Mouse (Mus musculus) embryonic facial prominence, embryonic 10.5 days (tissue): ENCODE results near the gene Popdc2. TPM values are rescaled to one million over a fixed set of nuclear protein-coding genes. Genes with fewer than 3 reads are reported as not detected.

Experiments
- DNase-seq: peaks from one replicate; pipeline ENCODE4 v3.0.0-alpha.2; 2017; ENCODE audit warnings: low spot score
- H3K27ac ChIP-seq: fragments of 300-500 bp; sonication (generic); replicated peaks from 2 replicates; pipeline ENCODE4 v1.5.1; 2016; ENCODE audit warnings: mild to moderate bottlenecking
- H3K27me3 ChIP-seq: fragments of 300-500 bp; sonication (generic); replicated peaks from 2 replicates; pipeline ENCODE4 v1.6.1; 2016; ENCODE audit warnings: low read depth, mild to moderate bottlenecking; ENCODE audit not compliant: poor library complexity, severe bottlenecking
- H3K36me3 ChIP-seq: fragments of 300-500 bp; sonication (generic); replicated peaks from 2 replicates; pipeline ENCODE4 v1.6.1; 2016; ENCODE audit warnings: mild to moderate bottlenecking, moderate library complexity
- H3K4me1 ChIP-seq: fragments of 300-500 bp; sonication (generic); 2 replicates; pipeline ENCODE4 v1.6.1; 2016
- H3K4me3 ChIP-seq: fragments of 300-500 bp; sonication (generic); 2 replicates; pipeline ENCODE4 v1.5.1; 2016; ENCODE audit warnings: mild to moderate bottlenecking, moderate library complexity
- H3K9me3 ChIP-seq: fragments of 300-500 bp; sonication (generic); 2 replicates; pipeline ENCODE4 v1.6.1; 2016; ENCODE audit warnings: mild to moderate bottlenecking
- WGBS: fragments of 180-500 bp; shearing (Covaris S2); methylation state at CpG from one replicate; pipeline ENCODE4 v1.1.7; 2016; 5-methylcytosine and 5-hydroxymethylcytosine counted together
- polyA plus RNA-seq: library from polyadenylated mRNA; unstranded; fragments of >200 nt; fragmentation: Nextera tagmentation; extraction: Ambion mirVana; gene quantifications from 2 replicates; pipeline ENCODE4 v1.2.1, GENCODE M21; 2016

Popdc2 gene
- polyA plus RNA-seq, 1 experiment from 2014 or later: 2.7 TPM

- WGBS: 92% methylated on average over 3 of the region's 3 CpGs
- Histone ChIP-seq H3K4me3 (no peak overlapping the region), H3K27ac (no peak overlapping the region), H3K9me3 (no peaks in the 10 kb centered on the region), H3K36me3 (no peaks in the 10 kb centered on the region), H3K27me3 (0 out of 2 replicates have a peak, but pooled peaks cover 3% of the 10 kb centered on the region), H3K4me1 (peaks cover 26% of the 10 kb centered on the region)
- no peak for DNase-seq
These were observed 17.9 kb downstream of the Popdc2 start for GRCm38 (mm10) chr16:38379926-38380325.

DNA sequence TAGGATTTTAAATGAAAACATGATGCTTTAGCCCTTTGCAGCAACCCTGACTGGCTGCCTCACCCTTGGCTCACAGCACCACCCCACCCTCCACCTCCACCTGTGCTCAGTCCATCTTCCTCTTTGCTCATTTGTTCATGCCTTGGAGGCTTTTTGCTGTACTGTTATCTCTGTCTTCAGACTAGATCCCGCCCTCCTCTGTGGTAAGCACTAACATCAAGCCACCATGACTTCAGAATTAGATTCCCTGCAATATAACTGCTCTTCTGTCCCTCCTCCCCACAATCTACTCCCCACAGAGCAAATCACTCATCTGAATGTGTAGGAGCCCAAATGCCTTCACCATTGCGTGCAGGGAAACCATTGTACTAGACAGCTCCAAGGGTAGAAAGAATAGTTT lies 21.7 kb downstream of the Popdc2 start:
- no peak for DNase-seq
- Histone ChIP-seq H3K27ac (no peak overlapping the region), H3K9me3 (no peaks in the 10 kb centered on the region), H3K27me3 (no peaks in the 10 kb centered on the region), H3K36me3 (no peaks in the 10 kb centered on the region), H3K4me1 (peaks cover 10% of the 10 kb centered on the region), H3K4me3 (no peak overlapping the region)
- 94% methylated on average over 2 of the region's 2 CpGs for WGBS

DNA sequence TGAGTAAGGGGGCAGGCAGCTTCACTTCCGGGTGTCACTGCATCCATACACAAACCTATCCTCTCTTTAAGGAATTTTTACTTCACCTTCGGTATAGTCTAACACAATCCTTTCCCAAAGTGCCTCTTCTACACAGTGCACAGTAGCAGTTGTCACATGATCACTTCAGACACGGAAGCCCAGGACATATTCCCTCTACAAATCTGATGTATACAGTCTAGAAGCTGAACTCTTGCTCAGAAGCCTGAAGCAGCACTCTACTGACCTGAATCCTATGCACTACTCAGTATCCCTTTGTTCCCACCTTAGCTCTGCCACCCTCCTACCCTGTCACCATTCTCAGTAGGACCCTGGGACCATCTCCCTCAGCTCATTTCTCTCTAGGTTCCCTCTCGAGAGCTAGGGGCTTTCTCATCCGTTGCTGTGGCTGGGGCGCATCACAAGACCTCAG lies 23.2 kb downstream of the Popdc2 start:
- no peak for DNase-seq
- no peak overlapping the region for H3K4me3 ChIP-seq
- H3K27me3 ChIP-seq: no peaks in the 10 kb centered on the region
- 91% methylated on average over 6 of the region's 6 CpGs for WGBS
- no peaks in the 10 kb centered on the region for H3K9me3 ChIP-seq
- no peaks in the 10 kb centered on the region for H3K36me3 ChIP-seq
- H3K4me1 ChIP-seq: no peaks in the 10 kb centered on the region
- H3K27ac ChIP-seq: no peak overlapping the region

DNA sequence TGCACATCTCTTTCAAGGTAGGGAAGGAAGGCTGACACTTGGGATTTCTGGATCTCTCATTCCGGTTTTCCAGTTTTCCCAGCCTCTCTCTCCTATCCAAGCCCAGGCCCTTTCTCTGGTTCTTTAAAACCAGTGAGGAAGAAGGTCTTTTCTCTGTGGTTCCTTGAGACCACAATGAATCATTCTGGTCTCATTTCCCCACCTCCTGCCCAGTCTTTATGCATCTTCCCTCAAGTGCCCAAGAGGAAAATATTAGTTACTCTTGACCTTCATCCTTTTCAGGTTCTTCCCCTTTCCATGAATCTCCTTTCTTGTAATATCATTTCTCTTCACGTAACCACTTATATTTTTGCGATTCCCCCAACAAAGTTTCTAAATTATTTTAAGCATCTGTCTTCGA lies 23.7 kb downstream of the Popdc2 start:
- no peaks in the 10 kb centered on the region for H3K27me3 ChIP-seq
- no peak for DNase-seq
- H3K4me3 ChIP-seq: no peak overlapping the region
- no peak overlapping the region for H3K27ac ChIP-seq
- H3K36me3 ChIP-seq: no peaks in the 10 kb centered on the region
- no peaks in the 10 kb centered on the region for H3K4me1 ChIP-seq
- 92% methylated on average over 4 of the region's 4 CpGs for WGBS
- H3K9me3 ChIP-seq: no peaks in the 10 kb centered on the region

- WGBS: 92% methylated on average over 6 of the region's 6 CpGs
- Histone ChIP-seq H3K4me1 (no peaks in the 10 kb centered on the region), H3K4me3 (no peak overlapping the region), H3K27me3 (no peaks in the 10 kb centered on the region), H3K9me3 (no peaks in the 10 kb centered on the region), H3K36me3 (no peaks in the 10 kb centered on the region), H3K27ac (no peak overlapping the region)
- no peak for DNase-seq
These were observed 25.4 kb downstream of the Popdc2 start for GRCm38 (mm10) chr16:38387389-38387788.

- no peak overlapping the region for H3K4me3 ChIP-seq
- WGBS: 78% methylated on average over 6 of the region's 6 CpGs
- DNase-seq: no peak
- H3K36me3 ChIP-seq: no peaks in the 10 kb centered on the region
- no peaks in the 10 kb centered on the region for H3K9me3 ChIP-seq
- H3K27ac ChIP-seq: no peak overlapping the region
- H3K27me3 ChIP-seq: no peaks in the 10 kb centered on the region
- no peaks in the 10 kb centered on the region for H3K4me1 ChIP-seq
These were observed 26.7 kb downstream of the Popdc2 start for GRCm38 (mm10) chr16:38388757-38389156.

DNA sequence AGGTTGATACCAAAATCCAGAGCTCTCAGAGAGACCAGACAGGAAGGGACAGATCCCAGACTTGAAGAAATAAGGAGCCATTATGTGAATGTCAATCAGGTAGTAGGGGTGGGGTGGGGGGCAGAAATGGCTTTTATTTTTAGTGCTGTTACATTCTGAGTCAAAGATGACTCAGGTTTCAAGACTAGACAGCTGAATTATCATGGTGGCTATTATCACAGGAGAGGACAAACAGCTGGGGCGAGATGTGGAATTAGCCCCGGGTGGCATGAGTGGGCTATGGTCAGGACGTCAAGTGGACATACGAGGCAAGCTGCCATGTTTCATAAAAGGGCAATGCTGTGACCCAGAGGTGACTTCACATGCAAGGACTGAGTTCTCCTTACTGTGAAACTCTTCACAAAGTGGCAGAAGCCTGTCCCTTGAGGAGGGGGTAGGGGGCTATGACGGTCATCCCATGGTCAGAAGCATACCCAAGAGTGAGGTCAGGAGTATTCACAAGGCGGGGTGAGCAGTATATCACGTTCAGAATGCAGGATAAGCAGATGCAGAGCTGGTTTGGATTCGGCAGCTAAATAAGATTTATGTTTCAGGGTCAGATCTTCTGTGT lies 27.4 kb downstream of the Popdc2 start:
- H3K36me3 ChIP-seq: no peaks in the 10 kb centered on the region
- 83% methylated on average over 8 of the region's 8 CpGs for WGBS
- H3K9me3 ChIP-seq: no peaks in the 10 kb centered on the region
- no peaks in the 10 kb centered on the region for H3K4me1 ChIP-seq
- H3K27me3 ChIP-seq: no peaks in the 10 kb centered on the region
- no peak overlapping the region for H3K4me3 ChIP-seq
- DNase-seq: no peak
- no peak overlapping the region for H3K27ac ChIP-seq

DNA sequence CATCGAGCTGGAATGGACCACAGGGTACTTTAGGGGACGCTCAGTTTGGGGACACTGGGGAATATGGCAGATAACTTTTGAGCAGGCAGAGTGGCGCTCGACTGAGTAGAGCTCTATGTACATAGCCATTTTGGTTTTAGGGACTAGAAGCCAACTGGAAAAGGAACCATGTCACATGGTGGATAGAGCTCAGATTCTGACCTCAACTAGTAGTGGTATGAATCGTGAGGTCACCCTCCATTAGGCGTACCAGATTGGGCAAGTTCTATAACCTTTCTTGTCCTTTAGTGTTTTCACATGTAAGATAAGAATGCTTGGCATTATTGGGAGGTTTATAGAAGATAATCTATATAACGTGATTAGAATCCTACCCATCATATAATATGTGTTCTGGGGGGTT lies 28.3 kb downstream of the Popdc2 start:
- 89% methylated on average over 7 of the region's 7 CpGs for WGBS
- no peaks in the 10 kb centered on the region for H3K36me3 ChIP-seq

DNA sequence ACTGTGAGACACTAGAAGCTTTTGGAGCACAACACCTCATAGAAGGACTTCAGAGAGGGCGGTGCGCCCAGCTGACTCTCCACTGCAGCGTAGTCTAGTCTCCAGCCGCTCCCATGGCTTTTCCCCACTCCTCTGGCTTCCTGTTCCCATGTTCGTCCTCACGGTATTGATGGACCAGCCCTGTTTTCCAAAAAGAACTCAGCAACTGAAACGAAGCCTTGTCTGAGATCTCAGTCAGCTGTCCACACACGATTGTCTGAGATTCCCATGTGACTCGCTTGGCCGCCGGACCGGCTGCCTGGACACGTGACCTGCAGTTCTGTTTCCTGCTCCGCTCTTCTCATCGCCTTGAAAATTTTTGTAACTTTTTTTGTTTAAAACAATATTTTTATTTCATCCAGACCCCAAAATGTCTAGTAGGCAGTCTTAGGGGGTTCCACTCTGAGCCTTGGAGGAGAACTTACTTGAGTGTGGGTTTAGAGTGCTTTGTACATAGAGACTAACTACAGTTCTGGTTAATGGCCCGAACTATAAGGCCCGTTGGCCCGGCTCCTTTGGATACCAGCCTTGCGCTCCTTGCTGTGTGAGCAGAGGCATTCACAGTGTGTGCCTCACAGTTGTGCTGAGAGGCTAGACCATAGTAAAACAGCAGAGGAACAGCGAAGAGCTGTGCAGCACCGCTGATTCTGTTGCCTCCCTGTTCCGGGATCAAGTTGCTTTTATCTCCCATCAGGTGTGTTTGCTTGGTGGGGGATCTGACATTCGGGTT lies 30.3 kb downstream of the Popdc2 start:
- WGBS: 82% methylated on average over 23 of the region's 23 CpGs
- no peak overlapping the region for H3K27ac ChIP-seq
- DNase-seq: no peak
- no peaks in the 10 kb centered on the region for H3K4me1 ChIP-seq
- no peaks in the 10 kb centered on the region for H3K27me3 ChIP-seq
- no peaks in the 10 kb centered on the region for H3K9me3 ChIP-seq
- no peaks in the 10 kb centered on the region for H3K36me3 ChIP-seq
- H3K4me3 ChIP-seq: no peak overlapping the region

More for the DNA sequence above, 28.3 kb downstream of the Popdc2 start:
- Histone ChIP-seq H3K27ac (no peak overlapping the region), H3K9me3 (no peaks in the 10 kb centered on the region), H3K4me3 (no peak overlapping the region), H3K4me1 (no peaks in the 10 kb centered on the region), H3K27me3 (no peaks in the 10 kb centered on the region)
- DNase-seq: no peak

DNA sequence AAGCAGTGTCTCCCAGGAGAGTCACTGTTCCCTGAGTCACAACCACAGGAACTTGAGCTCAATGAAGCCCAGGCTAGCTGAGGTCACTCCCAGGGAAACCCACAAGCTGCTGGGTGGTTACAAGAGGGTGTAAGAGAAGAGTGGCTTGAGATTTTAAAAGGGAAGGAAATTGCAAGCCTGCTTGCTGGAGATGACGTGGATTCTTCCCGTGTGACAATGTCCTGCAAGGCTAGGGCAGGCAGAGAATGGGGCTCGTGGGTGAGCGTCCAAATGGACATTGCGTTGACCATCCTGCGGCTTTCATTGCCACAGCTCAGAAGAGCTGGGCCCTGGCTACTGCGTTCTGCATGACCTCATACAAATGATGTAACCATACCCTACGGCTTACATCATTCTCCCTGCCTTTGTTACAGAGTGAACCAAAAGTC lies 32.2 kb downstream of the Popdc2 start:
- Histone ChIP-seq H3K27me3 (no peaks in the 10 kb centered on the region), H3K27ac (no peak overlapping the region), H3K9me3 (no peaks in the 10 kb centered on the region), H3K4me3 (no peak overlapping the region), H3K4me1 (peaks cover 2% of the 10 kb centered on the region), H3K36me3 (no peaks in the 10 kb centered on the region)
- DNase-seq: no peak
- 87% methylated on average over 8 of the region's 8 CpGs for WGBS

- H3K27me3 ChIP-seq: no peaks in the 10 kb centered on the region
- H3K4me3 ChIP-seq: no peak overlapping the region
- WGBS: 72% methylated on average over 6 of the region's 6 CpGs
- no peaks in the 10 kb centered on the region for H3K36me3 ChIP-seq
- no peak for DNase-seq
- no peak overlapping the region for H3K27ac ChIP-seq
- H3K9me3 ChIP-seq: no peaks in the 10 kb centered on the region
- peaks cover 12% of the 10 kb centered on the region for H3K4me1 ChIP-seq
These were observed 33.2 kb downstream of the Popdc2 start for GRCm38 (mm10) chr16:38395060-38395730.

- 80% methylated on average over 13 of the region's 13 CpGs for WGBS
- Histone ChIP-seq H3K9me3 (no peaks in the 10 kb centered on the region), H3K4me3 (no peak overlapping the region), H3K27ac (no peak overlapping the region), H3K27me3 (no peaks in the 10 kb centered on the region), H3K4me1 (peaks cover 17% of the 10 kb centered on the region), H3K36me3 (no peaks in the 10 kb centered on the region)
- DNase-seq: no peak
These were observed 34.1 kb downstream of the Popdc2 start for GRCm38 (mm10) chr16:38396155-38396554.

DNA sequence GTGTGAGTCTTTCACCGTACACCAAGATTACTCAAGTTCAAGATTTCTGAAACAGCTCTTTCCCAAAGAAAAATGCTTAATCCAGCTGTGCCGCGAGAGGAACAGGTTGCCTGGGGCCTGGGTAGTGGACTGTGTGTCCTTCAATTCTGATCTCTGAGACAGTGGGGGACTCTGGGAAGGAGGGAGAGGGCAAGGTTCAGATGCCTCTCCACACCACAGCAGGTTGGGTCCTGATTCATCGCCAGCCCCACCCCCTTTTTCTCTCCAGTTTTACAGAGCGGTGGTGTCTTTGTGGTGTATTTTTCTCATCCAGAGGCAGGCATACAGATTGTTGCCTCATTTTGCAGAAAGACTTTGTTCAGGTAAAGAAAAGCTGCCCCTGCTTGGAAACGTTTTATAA lies 36.3 kb downstream of the Popdc2 start:
- no peaks in the 10 kb centered on the region for H3K27me3 ChIP-seq
- no peak overlapping the region for H3K4me3 ChIP-seq
- peaks cover 17% of the 10 kb centered on the region for H3K4me1 ChIP-seq
- no peaks in the 10 kb centered on the region for H3K36me3 ChIP-seq
- no peak overlapping the region for H3K27ac ChIP-seq
- no peak for DNase-seq
- H3K9me3 ChIP-seq: no peaks in the 10 kb centered on the region
- 90% methylated on average over 6 of the region's 6 CpGs for WGBS
